Mouse (Mus musculus): ENCODE results near the gene Fam214b. TPM values are rescaled to one million over a fixed set of nuclear protein-coding genes. Genes with fewer than 3 reads are reported as not detected.
A peak's percentile ranks its signal among the peaks of the same experiment; 100 is the strongest.

The Fam214b gene
- total and polyA plus RNA-seq, 2 experiments from 2014 or later, result 32.3 to 48.7 TPM

DNA sequence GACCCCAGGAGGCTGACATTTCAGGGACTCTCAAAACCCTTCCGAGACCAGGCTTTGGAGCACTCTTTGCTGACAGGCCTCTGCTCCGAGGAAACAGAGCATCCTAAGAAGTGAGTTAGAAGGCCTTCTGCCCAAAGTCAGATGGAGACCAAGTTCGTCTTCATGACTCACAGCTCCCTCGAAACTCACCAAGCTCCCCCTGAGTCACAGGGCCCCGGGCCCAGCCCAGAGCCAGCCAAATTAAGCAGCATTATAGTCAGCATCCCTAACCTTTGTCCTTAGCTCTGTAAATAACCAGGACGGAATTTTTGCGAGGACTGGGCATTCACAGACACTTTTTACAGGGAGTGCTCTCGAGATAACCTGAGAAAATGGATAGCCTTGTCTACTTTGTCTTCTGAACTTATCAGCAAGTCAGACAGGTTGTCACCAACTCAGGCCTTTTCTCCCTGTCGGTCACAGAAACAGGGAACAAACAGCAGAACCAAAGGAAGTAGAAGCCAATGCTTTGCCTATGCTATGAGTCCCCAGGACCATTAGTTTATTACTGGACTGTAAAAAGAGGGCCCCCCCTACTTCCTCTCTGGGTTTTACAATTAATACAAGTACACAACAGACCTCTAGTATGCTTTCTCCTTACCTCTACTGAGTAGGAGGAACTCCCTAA lies 5.0 kb downstream of the Fam214b start:
- H3K36me3 ChIP-seq (ENCODE audit: insufficient read depth, low read length), result peaks cover 7% of the 10 kb centered on the region
- no peak overlapping the region for H3K4me3 ChIP-seq (ENCODE audit: low read depth, low read length)
- no peak for TF ChIP-seq CTCF (IDR thresholded peaks at IDR 0.05)
- H3K9me3 ChIP-seq (ENCODE audit: low read length), result no peaks in the 10 kb centered on the region
- H3K27ac ChIP-seq (ENCODE audit: low read depth, low read length), result peak overlapping the region; percentile 39
- no peak for DNase-seq (ENCODE audit: low spot score)
- 51% methylated on average over 9 of the region's 9 CpGs for WGBS
- no peaks in the 10 kb centered on the region for H3K27me3 ChIP-seq (ENCODE audit: insufficient read depth, low read length)
- no peak for ATAC-seq (ENCODE audit: low FRiP score)
- H3K9ac ChIP-seq (replicated peaks; ENCODE audit: low read length, poor library complexity, severe bottlenecking), result no peak overlapping the region
- no peak overlapping the region for H3K4me2 ChIP-seq (ENCODE audit: low read depth, low read length, poor library complexity, severe bottlenecking)
- H3K4me1 ChIP-seq (ENCODE audit: insufficient read depth, low read length), result peaks cover 15% of the 10 kb centered on the region; the same call in 1 of the 2 replicates

DNA sequence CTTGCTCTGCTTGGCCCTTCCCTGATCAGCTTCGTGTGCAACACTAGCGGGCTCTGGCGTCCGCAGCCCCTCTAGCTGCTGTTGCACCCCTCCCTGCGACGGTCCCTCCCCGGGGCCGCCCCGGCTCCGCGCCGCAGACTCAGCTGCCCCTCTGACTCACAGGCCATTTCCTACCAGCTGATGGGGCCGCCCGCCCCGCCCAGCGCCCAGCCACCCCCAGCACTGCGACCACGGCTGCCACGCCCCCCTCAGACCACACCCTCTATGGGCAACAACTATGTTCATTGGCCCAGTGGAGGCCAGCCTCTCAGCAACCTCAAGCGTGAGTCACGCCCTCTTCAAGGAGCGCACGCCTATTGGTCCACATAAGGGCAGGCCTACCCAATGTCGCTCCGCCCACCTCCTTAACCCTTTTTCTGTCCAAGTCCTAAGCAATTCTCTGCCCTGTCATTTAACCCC lies 5.9 kb downstream of the Fam214b start:
- peaks cover 15% of the 10 kb centered on the region; the same call in 1 of the 2 replicates for H3K4me1 ChIP-seq (ENCODE audit: insufficient read depth, low read length)
- DNase-seq (ENCODE audit: low spot score), result peak; percentile 99
- no peaks in the 10 kb centered on the region for H3K27me3 ChIP-seq (ENCODE audit: insufficient read depth, low read length)
- H3K9ac ChIP-seq (replicated peaks; ENCODE audit: low read length, poor library complexity, severe bottlenecking), result peak overlapping the region; percentile 91
- no peaks in the 10 kb centered on the region for H3K9me3 ChIP-seq (ENCODE audit: low read length)
- H3K27ac ChIP-seq (ENCODE audit: low read depth, low read length), result peak overlapping the region; percentile 75
- peaks cover 11% of the 10 kb centered on the region for H3K36me3 ChIP-seq (ENCODE audit: insufficient read depth, low read length)
- peak; percentile 96 for ATAC-seq (ENCODE audit: low FRiP score)
- WGBS, result 0% methylated on average over 25 of the region's 25 CpGs
- H3K4me3 ChIP-seq (ENCODE audit: low read depth, low read length), result peak overlapping the region; percentile 81
- peak overlapping the region; percentile 88 for H3K4me2 ChIP-seq (ENCODE audit: low read depth, low read length, poor library complexity, severe bottlenecking)
- peak; percentile 33 for TF ChIP-seq CTCF (IDR thresholded peaks at IDR 0.05)

DNA sequence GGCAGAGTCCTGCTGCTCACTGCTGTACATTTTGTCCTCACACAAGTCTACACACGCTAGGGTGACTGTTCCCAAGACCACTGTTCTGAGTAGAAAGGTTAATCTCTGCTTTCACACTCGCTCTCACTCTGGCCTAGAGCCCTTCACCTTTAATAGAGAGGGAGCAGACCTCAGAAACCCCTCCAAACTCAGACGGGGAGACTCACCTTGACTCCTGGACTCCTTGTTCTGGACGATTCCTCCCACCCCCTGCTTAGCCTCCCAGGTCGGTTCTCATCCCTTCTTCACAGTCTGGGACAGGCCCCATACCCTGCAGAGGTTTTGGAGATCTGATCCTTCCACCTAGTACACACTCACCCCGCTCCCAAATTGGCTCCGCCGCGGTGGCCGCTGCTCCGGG lies 6.4 kb downstream of the Fam214b start:
- Histone ChIP-seq H3K4me2 (ENCODE audit: low read depth, low read length, poor library complexity, severe bottlenecking) (peak overlapping the region; percentile 88), H3K27me3 (ENCODE audit: insufficient read depth, low read length) (no peaks in the 10 kb centered on the region), H3K4me3 (ENCODE audit: low read depth, low read length) (peak overlapping the region; percentile 81), H3K36me3 (ENCODE audit: insufficient read depth, low read length) (peaks cover 11% of the 10 kb centered on the region), H3K9ac (replicated peaks; ENCODE audit: low read length, poor library complexity, severe bottlenecking) (peak overlapping the region; percentile 91), H3K27ac (ENCODE audit: low read depth, low read length) (peak overlapping the region; percentile 75), H3K9me3 (ENCODE audit: low read length) (no peaks in the 10 kb centered on the region), H3K4me1 (ENCODE audit: insufficient read depth, low read length) (peaks cover 10% of the 10 kb centered on the region; the same call in 1 of the 2 replicates)
- DNase-seq (ENCODE audit: low spot score), result no peak
- ATAC-seq (ENCODE audit: low FRiP score), result peak; percentile 4; the same call in 1 of the 2 replicates
- WGBS, result 2% methylated on average over 11 of the region's 11 CpGs
- TF ChIP-seq CTCF (IDR thresholded peaks at IDR 0.05), result no peak

DNA sequence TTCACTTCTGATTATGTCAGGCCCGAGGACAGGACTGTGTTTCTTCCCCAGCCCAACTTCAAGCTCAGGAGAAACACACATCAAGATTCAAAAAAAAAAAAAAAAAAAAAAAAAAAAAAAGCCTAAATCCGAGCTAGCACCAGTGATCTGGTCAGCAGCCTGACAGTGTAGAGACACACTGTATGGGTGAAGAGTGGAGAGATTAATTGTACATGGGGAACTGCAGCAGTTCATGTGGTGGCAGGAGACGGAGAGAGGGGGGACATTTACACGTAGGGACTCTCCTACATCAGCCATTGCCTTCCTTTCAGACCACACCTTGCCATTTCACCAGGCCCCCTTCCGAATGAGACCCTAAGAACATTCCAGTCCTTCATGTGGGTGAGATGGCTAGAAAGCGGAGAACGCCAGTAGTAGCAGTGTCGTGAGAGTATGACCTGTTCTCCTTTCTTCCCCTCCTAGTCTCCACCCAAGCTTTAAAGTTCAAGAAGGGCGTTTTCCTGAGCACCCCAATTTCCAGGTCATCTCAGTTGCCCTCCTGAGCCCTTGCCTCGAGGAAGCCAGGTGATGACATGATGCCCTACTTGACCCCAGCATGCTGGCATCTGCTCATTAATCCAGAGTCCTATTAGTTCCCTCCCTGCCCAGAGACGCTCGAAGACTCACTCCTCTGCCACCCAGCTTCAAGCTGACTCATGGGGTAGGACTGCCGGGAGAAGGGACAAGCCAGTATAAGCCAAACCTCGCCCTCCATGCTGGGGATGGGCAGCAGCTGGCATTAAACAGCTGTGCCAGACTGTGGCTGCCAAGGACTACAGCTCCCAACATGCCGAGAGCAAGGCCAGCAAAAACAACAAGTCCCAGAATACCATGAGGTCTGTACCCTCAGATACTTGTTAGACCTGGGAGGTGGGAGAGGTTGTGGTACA lies 7.2 kb downstream of the Fam214b start:
- peak overlapping the region; percentile 75 for H3K27ac ChIP-seq (ENCODE audit: low read depth, low read length)
- peak overlapping the region; percentile 88 for H3K4me2 ChIP-seq (ENCODE audit: low read depth, low read length, poor library complexity, severe bottlenecking)
- no peaks in the 10 kb centered on the region for H3K27me3 ChIP-seq (ENCODE audit: insufficient read depth, low read length)
- H3K9me3 ChIP-seq (ENCODE audit: low read length), result no peaks in the 10 kb centered on the region
- 58% methylated on average over 15 of the region's 15 CpGs for WGBS
- ATAC-seq (ENCODE audit: low FRiP score), result no peak
- peak overlapping the region; percentile 91 for H3K9ac ChIP-seq (replicated peaks; ENCODE audit: low read length, poor library complexity, severe bottlenecking)
- TF ChIP-seq CTCF (IDR thresholded peaks at IDR 0.05), result no peak
- peaks cover 5% of the 10 kb centered on the region; the same call in 1 of the 2 replicates for H3K4me1 ChIP-seq (ENCODE audit: insufficient read depth, low read length)
- peaks cover 13% of the 10 kb centered on the region for H3K36me3 ChIP-seq (ENCODE audit: insufficient read depth, low read length)
- DNase-seq (ENCODE audit: low spot score), result peak; percentile 72
- peak overlapping the region; percentile 81 for H3K4me3 ChIP-seq (ENCODE audit: low read depth, low read length)

DNA sequence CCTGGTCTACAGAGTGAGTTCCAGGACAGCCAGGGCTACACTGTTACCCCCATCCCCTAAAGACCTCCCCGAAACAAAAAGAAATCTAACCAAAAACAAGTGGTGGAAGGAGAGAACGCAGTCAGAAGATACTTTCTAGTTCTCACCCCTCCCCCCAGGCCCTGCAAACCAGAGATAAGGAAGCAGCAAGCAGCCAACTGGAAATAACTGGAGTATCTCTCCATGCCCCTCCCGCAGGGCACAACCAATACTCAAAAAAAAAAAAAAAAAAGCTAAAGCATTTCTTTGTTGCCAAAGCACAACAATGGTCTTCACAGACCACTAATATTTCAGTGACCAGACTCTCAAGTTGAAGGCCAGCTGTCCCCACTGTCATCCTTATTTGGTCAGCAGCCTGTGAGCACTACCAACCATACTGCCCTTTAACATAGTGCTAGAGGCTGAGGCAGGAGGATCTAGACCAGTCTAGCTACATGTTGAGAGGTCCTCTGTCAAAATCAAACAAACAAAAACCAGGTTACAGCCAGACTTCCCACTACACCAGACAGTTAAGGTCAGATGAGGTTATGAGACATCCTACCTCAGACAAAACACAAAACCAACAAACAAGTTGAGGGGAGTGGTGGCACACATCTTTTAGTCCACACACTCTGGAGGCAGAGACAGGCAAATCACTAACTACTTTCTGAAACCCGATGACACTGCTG lies 8.0 kb downstream of the Fam214b start:
- 0 out of 2 replicates have a peak overlapping the region, but pooled peaks have one; percentile 81 for H3K4me3 ChIP-seq (ENCODE audit: low read depth, low read length)
- H3K9ac ChIP-seq (replicated peaks; ENCODE audit: low read length, poor library complexity, severe bottlenecking), result no peak overlapping the region
- 70% methylated on average over 4 of the region's 4 CpGs for WGBS
- DNase-seq (ENCODE audit: low spot score), result no peak
- peaks cover 5% of the 10 kb centered on the region; the same call in 1 of the 2 replicates for H3K4me1 ChIP-seq (ENCODE audit: insufficient read depth, low read length)
- peaks cover 21% of the 10 kb centered on the region for H3K36me3 ChIP-seq (ENCODE audit: insufficient read depth, low read length)
- H3K27ac ChIP-seq (ENCODE audit: low read depth, low read length), result no peak overlapping the region
- no peak for TF ChIP-seq CTCF (IDR thresholded peaks at IDR 0.05)
- peak overlapping the region; percentile 88 for H3K4me2 ChIP-seq (ENCODE audit: low read depth, low read length, poor library complexity, severe bottlenecking)
- no peak for ATAC-seq (ENCODE audit: low FRiP score)
- H3K27me3 ChIP-seq (ENCODE audit: insufficient read depth, low read length), result no peaks in the 10 kb centered on the region
- H3K9me3 ChIP-seq (ENCODE audit: low read length), result no peaks in the 10 kb centered on the region
